Comparison of ENCODE assay signal across 9 mouse cellular contexts in genomic region chr9:24777176-24777895, GRCm38 (mm10). TPM values are rescaled to one million over a fixed set of nuclear protein-coding genes. Genes with fewer than 3 reads are reported as not detected.
DNase-seq lines count a peak whose midpoint lies in the region; ATAC-seq and TF ChIP-seq lines count a peak whose summit lies in the region.
"Had no signal": no experiment of that assay in that cellular context is flagged by ENCODE, and none has a peak within 500 bp of the region (broad histone marks: within the 10 kb centered on the region; RNA-seq: fewer than 3 reads in every experiment).

No protein-coding gene starts in this region.

- WGBS in lung, embryonic 15.5 days = 1% methylated on average over 37 of the region's 37 CpGs
- under 1% methylated on average over 37 of the region's 37 CpGs for WGBS in heart, embryonic 14.5 days
- WGBS in liver, embryonic 14.5 days (ENCODE audit: insufficient replicate concordance) = under 1% methylated on average over 37 of the region's 37 CpGs

- no peak for ATAC-seq in lung, embryonic 15.5 days (ENCODE audit: borderline replicate concordance, extremely low read depth, low FRiP score, low TSS enrichment)
- ATAC-seq in heart, embryonic 14.5 days (ENCODE audit: insufficient number of reproducible peaks, insufficient read depth, low FRiP score, low read depth) = no peak
- no peak for ATAC-seq in liver, embryonic 14.5 days (ENCODE audit: insufficient read depth)
- no peak for ATAC-seq in megakaryocyte progenitor cell, adult 5-6 weeks (replicated peaks; ENCODE audit: poor library complexity)

- TF ChIP-seq CTCF in liver, embryonic 14.5 days (IDR thresholded peaks at IDR 0.05; ENCODE audit: low read depth) = no peak

- H3K27ac ChIP-seq in lung, embryonic 15.5 days = no peak overlapping the region
- H3K27ac ChIP-seq in heart, embryonic 14.5 days (replicated peaks in 1 of 2; ENCODE audit: control insufficient read depth in 1 of 2, insufficient read depth in 1 of 2, low read depth in 2 of 2, low read length in 2 of 2) = peak overlapping the region; percentile 87 to 96
- H3K27ac ChIP-seq in liver, embryonic 14.5 days = no peak overlapping the region
- H3K27ac ChIP-seq: kidney, postnatal 0 days had no signal

- H3K4me2 ChIP-seq in lung, embryonic 15.5 days = peak overlapping the region; percentile 12
- peak overlapping the region; percentile 92 for H3K4me2 ChIP-seq in heart, embryonic 14.5 days (ENCODE audit: low read length)
- peak overlapping the region; percentile 22; the same call in 1 of the 2 replicates for H3K4me2 ChIP-seq in liver, embryonic 14.5 days (ENCODE audit: low read depth)

- TF ChIP-seq EP300 in liver, embryonic 14.5 days (IDR thresholded peaks at IDR 0.05; ENCODE audit: low read depth) = no peak

- no peak overlapping the region for H3K9ac ChIP-seq in lung, embryonic 15.5 days
- H3K9ac ChIP-seq in heart, embryonic 14.5 days (ENCODE audit: low read length) = peak overlapping the region; percentile 100
- no peak overlapping the region for H3K9ac ChIP-seq in liver, embryonic 14.5 days (replicated peaks)

- peaks cover 26% of the 10 kb centered on the region for H3K4me1 ChIP-seq in lung, embryonic 15.5 days
- peaks cover 13 to 48% of the 10 kb centered on the region in 2 experiments for H3K4me1 ChIP-seq in heart, embryonic 14.5 days (ENCODE audit: control insufficient read depth in 2 of 2, insufficient read depth in 2 of 2, low read length in 2 of 2)
- no peaks in the 10 kb centered on the region for H3K4me1 ChIP-seq in liver, embryonic 14.5 days (replicated peaks; ENCODE audit: control insufficient read depth in 2 of 2, insufficient read depth in 2 of 2, low read length in 1 of 2)

- no peaks in the 10 kb centered on the region for H3K9me3 ChIP-seq in lung, embryonic 15.5 days
- H3K9me3 ChIP-seq in heart, embryonic 14.5 days (ENCODE audit: control insufficient read depth, low read length) = no peaks in the 10 kb centered on the region
- H3K9me3 ChIP-seq in liver, embryonic 14.5 days (ENCODE audit: control insufficient read depth, low read length) = no peaks in the 10 kb centered on the region

- no peaks in the 10 kb centered on the region for H3K36me3 ChIP-seq in lung, embryonic 15.5 days
- H3K36me3 ChIP-seq in heart, embryonic 14.5 days (ENCODE audit: control insufficient read depth, insufficient read depth, low read length) = no peaks in the 10 kb centered on the region
- no peaks in the 10 kb centered on the region for H3K36me3 ChIP-seq in liver, embryonic 14.5 days (replicated peaks; ENCODE audit: control insufficient read depth, insufficient read depth, low read depth)

- no peak for DNase-seq in lung, postnatal 14 days
- peak; percentile 37 for DNase-seq in embryo, embryonic 9.5 days (ENCODE audit: extremely low spot score)
- DNase-seq in liver, embryonic 14.5 days (ENCODE audit: low read depth in 3 of 3, low spot score in 3 of 3) = no peak
- DNase-seq in cerebellum, postnatal 36 days = no peak

- H3K4me3 ChIP-seq in lung, embryonic 15.5 days = no peak overlapping the region
- peak overlapping the region; percentile 46 to 50 for H3K4me3 ChIP-seq in heart, embryonic 14.5 days (ENCODE audit: control insufficient read depth in 1 of 2, insufficient read depth in 1 of 2, low read depth in 1 of 2, low read length in 2 of 2)
- H3K4me3 ChIP-seq in liver, embryonic 14.5 days (ENCODE audit: insufficient read depth in 1 of 2, low read depth in 2 of 2, low read length in 2 of 2) = no peak overlapping the region
- H3K4me3 ChIP-seq: erythroblast, embryonic 14.5 days had no signal

- H3K27me3 ChIP-seq in lung, embryonic 15.5 days = peaks cover 98% of the 10 kb centered on the region
- H3K27me3 ChIP-seq in heart, embryonic 14.5 days (ENCODE audit: control insufficient read depth, insufficient read depth, low read length) = no peaks in the 10 kb centered on the region
- peaks cover 95% of the 10 kb centered on the region for H3K27me3 ChIP-seq in liver, embryonic 14.5 days (ENCODE audit: control insufficient read depth, insufficient read depth, low read length)

RNA-seq across cellular contexts. Expression of gene Tbx20, which starts 3.2 kb away (rescaled TPM):
- 2.0 and 4.6 TPM in 2 replicates for polyA plus RNA-seq in lung, embryonic 15.5 days (2015; fragmentation: Nextera tagmentation; extraction: Ambion mirVana)
- 69.0 and 80.6 TPM in 2 replicates for polyA plus RNA-seq in heart, embryonic 14.5 days (2014; fragmentation: Nextera tagmentation; extraction: Ambion mirVana)
- 0.29 and 0.46 TPM in 2 replicates for polyA plus RNA-seq in liver, embryonic 14.5 days (2012; rRNA removed)
- polyA plus RNA-seq in liver, embryonic 14.5 days (2014; fragmentation: Nextera tagmentation; extraction: Ambion mirVana) = 0.29 and 0.47 TPM in 2 replicates
- total RNA-seq in megakaryocyte progenitor cell, adult 5-6 weeks (2015) = not detected in 2 replicates
- not detected in 2 replicates for total RNA-seq in megakaryocyte progenitor cell, adult 5-6 weeks (2017)
- polyA plus RNA-seq: erythroblast, embryonic 14.5 days; kidney, postnatal 0 days had no signal

Comparison
In these comparisons a context has a peak if more than half of its experiments do, and no peak if none do; other contexts are left out.
1. H3K27ac ChIP-seq: peak in heart, embryonic 14.5 days (2 of 2); none in lung, embryonic 15.5 days (single experiment) and liver, embryonic 14.5 days (single experiment).
2. H3K4me2 ChIP-seq: peak in every context shown above with its lines; median percentile 92 in heart, embryonic 14.5 days; 22 in liver, embryonic 14.5 days; 12 in lung, embryonic 15.5 days.
3. H3K4me3 ChIP-seq: peak in heart, embryonic 14.5 days (2 of 2); none in lung, embryonic 15.5 days (single experiment) and liver, embryonic 14.5 days (0 of 2).
4. RNA of gene Tbx20, which starts 3.2 kb away (polyA plus RNA-seq): 69.0 to 80.6 TPM in heart, embryonic 14.5 days; 2.0 to 4.6 TPM in lung, embryonic 15.5 days and 0.29 to 0.47 TPM in liver, embryonic 14.5 days; every median in the first group is over 10 times any median in the second.